Mouse (Mus musculus) C2C12 (cell line): Measurements from ENCODE around the gene Brca1.
"Not testable (repeated sequence)": the region's sequence is repeated elsewhere in the genome, so short reads cannot be mapped to it uniquely, and the experiment has no call there.

Experiments
- CEBPB ChIP-seq: IDR thresholded peaks from one replicate; pipeline ENCODE4 v1.6.1; 2011; ENCODE audit warnings: low read depth, mild to moderate bottlenecking, control low read depth, moderate library complexity
- CTCF ChIP-seq: IDR thresholded peaks from one replicate; pipeline ENCODE4 v1.5.1; 2011; ENCODE audit not compliant: control insufficient read depth, insufficient read depth, insufficient read length
- FOSL1 ChIP-seq: IDR thresholded peaks from one replicate; pipeline ENCODE4 v1.8.0; 2011; ENCODE audit warnings: mild to moderate bottlenecking, low read length; ENCODE audit not compliant: poor library complexity, insufficient read depth, severe bottlenecking
- MAX ChIP-seq: IDR thresholded peaks from one replicate; pipeline ENCODE4 v1.6.1; 2011; ENCODE audit warnings: mild to moderate bottlenecking, control low read depth

DNA sequence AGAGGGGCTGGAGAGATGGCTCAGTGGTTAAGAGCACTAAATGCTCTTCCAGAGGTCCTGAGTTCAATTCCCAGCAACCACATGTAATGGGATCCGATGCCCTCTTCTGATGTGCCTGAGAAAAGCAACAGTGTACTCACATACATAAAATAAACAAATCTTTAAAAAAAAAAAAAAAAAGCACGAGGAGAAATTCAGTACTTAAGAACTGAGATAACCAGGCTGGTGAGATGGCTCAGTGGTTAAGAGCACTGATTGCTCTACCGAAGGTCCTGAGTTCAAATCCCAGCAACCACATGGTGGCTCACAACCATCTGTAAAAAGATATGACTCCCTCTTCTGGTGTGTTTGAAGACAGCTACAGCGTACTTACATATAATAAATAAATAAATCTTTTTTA, 102.2 kb downstream of the Brca1 start:
- TF ChIP-seq CTCF, CEBPB, MAX, FOSL1: not testable (repeated sequence)
